Mouse (Mus musculus): ENCODE data around the gene Gm21958. TPM values are rescaled to one million over a fixed set of nuclear protein-coding genes. Genes with fewer than 3 reads are reported as not detected.

Gm21958 gene
- total RNA-seq, 2 experiments from 2014 or later: not detected

- DNase-seq (ENCODE audit: extremely low spot score in 1 of 2, low spot score in 1 of 2): no peak
Measured at GRCm38 (mm10) chr3:54668141-54668540, 46.0 kb downstream of the Gm21958 start.

Other genes with a start within 250 kb of the Gm21958 start
- 10 to 100 TPM; 34.9 to 49.6 TPM for gene Supt20, start 21.5 kb downstream of the Gm21958 start, total RNA-seq (2021)
- 10 to 100 TPM; 22.2 to 31.6 TPM for gene Exosc8, start 21.0 kb upstream of the Gm21958 start, total RNA-seq (2021)
- gene Alg5, start 21.2 kb upstream of the Gm21958 start, total RNA-seq (2021): 10 to 100 TPM; 18.2 to 21.6 TPM
- 1 to 10 TPM; 5.9 to 6.0 TPM for gene Smad9, start 41.2 kb upstream of the Gm21958 start, total RNA-seq (2021)
- gene Rfxap, start 93.4 kb upstream of the Gm21958 start, total RNA-seq (2021): 10 to 100 TPM; 51.2 to 63.5 TPM
- gene Sertm1, start 201.5 kb upstream of the Gm21958 start, total RNA-seq (2021): 10 to 100 TPM; 80.1 to 86.1 TPM

Data from layer of hippocampus, postnatal 25 days (tissue).